Mouse (Mus musculus) retina, embryonic 14.5 days (tissue): Measurements from ENCODE around the gene Cep295nl.
"Not testable (repeated sequence)": the region's sequence is repeated elsewhere in the genome, so short reads cannot be mapped to it uniquely, and the experiment has no call there.

ENCODE experiments used
- DNase-seq: peaks from one replicate; pipeline ENCODE4 v3.0.0-alpha.2; 2015; ENCODE audit warnings: low spot score

The Cep295nl gene

GRCm38 (mm10) chr11:118342400-118342981, at the start of gene Cep295nl:
Gene Cep295nl (minus strand): TSS chr11:118342500.
- peak; percentile 56 for DNase-seq

GRCm38 (mm10) chr11:118387816-118388215, 45.5 kb upstream of the Cep295nl start:
- not testable (repeated sequence) for DNase-seq

- peak; percentile 84 for DNase-seq
These were observed 37.1 kb upstream of the Cep295nl start for GRCm38 (mm10) chr11:118379251-118380009.

GRCm38 (mm10) chr11:118378656-118379055, 36.4 kb upstream of the Cep295nl start:
- no peak for DNase-seq

- DNase-seq, result not testable (repeated sequence)
These were observed 34.0 kb upstream of the Cep295nl start for GRCm38 (mm10) chr11:118376323-118376722.

GRCm38 (mm10) chr11:118375881-118376280, 33.6 kb upstream of the Cep295nl start:
- no peak for DNase-seq

GRCm38 (mm10) chr11:118375461-118375860, 33.2 kb upstream of the Cep295nl start:
- DNase-seq, result no peak

GRCm38 (mm10) chr11:118375006-118375405, 32.7 kb upstream of the Cep295nl start:
- DNase-seq, result peak; percentile 32

- DNase-seq, result no peak
These were observed 32.2 kb upstream of the Cep295nl start for GRCm38 (mm10) chr11:118374506-118374905.

- no peak for DNase-seq
These were observed 30.3 kb upstream of the Cep295nl start for GRCm38 (mm10) chr11:118372641-118373040.

- DNase-seq, result no peak
These were observed 29.6 kb upstream of the Cep295nl start for GRCm38 (mm10) chr11:118371876-118372275.

GRCm38 (mm10) chr11:118369657-118370056, 27.4 kb upstream of the Cep295nl start:
- no peak for DNase-seq

- DNase-seq, result no peak
These were observed 27.0 kb upstream of the Cep295nl start for GRCm38 (mm10) chr11:118369251-118369650.

- DNase-seq, result peak; percentile 30
These were observed 26.0 kb upstream of the Cep295nl start for GRCm38 (mm10) chr11:118368330-118368729.

- DNase-seq, result no peak
These were observed 24.3 kb upstream of the Cep295nl start for GRCm38 (mm10) chr11:118366559-118366958.

- no peak for DNase-seq
These were observed 23.8 kb upstream of the Cep295nl start for GRCm38 (mm10) chr11:118366108-118366507.

- no peak for DNase-seq
These were observed 22.9 kb upstream of the Cep295nl start for GRCm38 (mm10) chr11:118365171-118365570.

- no peak for DNase-seq
These were observed 21.7 kb upstream of the Cep295nl start for GRCm38 (mm10) chr11:118364021-118364420.

GRCm38 (mm10) chr11:118362971-118363518, 20.7 kb upstream of the Cep295nl start:
- DNase-seq, result peak; percentile 29

GRCm38 (mm10) chr11:118362501-118362900, 20.2 kb upstream of the Cep295nl start:
- DNase-seq, result no peak

GRCm38 (mm10) chr11:118360907-118361341, 18.6 kb upstream of the Cep295nl start:
- DNase-seq, result no peak

- DNase-seq, result no peak
These were observed 18.2 kb upstream of the Cep295nl start for GRCm38 (mm10) chr11:118360491-118360890.

- no peak for DNase-seq
These were observed 13.3 kb upstream of the Cep295nl start, which contains the start of gene Timp2 for GRCm38 (mm10) chr11:118355640-118356039. Gene Timp2 (minus strand): TSS chr11:118355740.
